Mouse (Mus musculus) retina, postnatal 7 days (tissue): ENCODE data around the gene Mob3b.

Experiments used
- DNase-seq: peaks from one replicate; pipeline ENCODE4 v3.0.0-alpha.2; 2012; ENCODE audit warnings: low read depth, low spot score

Gene Mob3b

DNA sequence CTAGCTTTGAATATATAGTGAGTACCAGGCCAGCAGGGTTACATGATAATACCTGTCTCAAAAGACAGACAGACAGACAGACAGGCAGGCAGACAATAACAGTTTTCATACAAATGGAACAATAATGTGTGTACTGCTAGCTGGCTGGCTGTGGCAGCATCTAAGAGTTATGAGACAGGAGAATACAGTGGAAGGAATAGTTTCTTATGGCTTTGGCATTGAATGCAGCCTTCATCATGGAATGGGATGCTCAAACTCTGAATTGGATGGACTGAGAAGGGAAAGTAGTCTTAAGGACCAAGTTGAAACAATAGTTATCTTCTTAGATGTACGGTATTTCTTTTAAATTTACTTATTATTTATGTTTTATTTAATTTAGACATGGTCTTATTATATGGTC, 258.0 kb downstream of the Mob3b start:
- no peak for DNase-seq
